Mouse (Mus musculus) E14TG2a.4 (cell line): Measurements from ENCODE around the gene Akt2.

Source experiments
- CTCF ChIP-seq: conservative IDR thresholded peaks from 2 replicates; pipeline ENCODE4 v1.5.1; 2014; ENCODE audit warnings: low read length
- NANOG ChIP-seq: IDR thresholded peaks from 2 replicates; pipeline ENCODE4 v1.6.1; 2014; ENCODE audit warnings: borderline replicate concordance, low read length, mixed read lengths

GRCm38 (mm10) chr7:27544675-27545370 lies 46.5 kb upstream of the Akt2 start:
- TF ChIP-seq CTCF (no peak), NANOG (no peak)
